Mouse (Mus musculus) liver, adult 2 months (tissue): ENCODE results near the gene Ism2.

Experiments used
- CTCF ChIP-seq: fragments of 200-500 bp; IDR thresholded peaks from 2 replicates; pipeline ENCODE4 v1.5.1; 2011; ENCODE audit warnings: low read depth, low read length, control low read depth
- POLR2A ChIP-seq: fragments of 200-500 bp; IDR thresholded peaks from 2 replicates; pipeline ENCODE4 v1.6.1; 2011; ENCODE audit warnings: low read length, control low read depth; ENCODE audit not compliant: insufficient read depth; ENCODE audit errors: extremely low read depth

DNA sequence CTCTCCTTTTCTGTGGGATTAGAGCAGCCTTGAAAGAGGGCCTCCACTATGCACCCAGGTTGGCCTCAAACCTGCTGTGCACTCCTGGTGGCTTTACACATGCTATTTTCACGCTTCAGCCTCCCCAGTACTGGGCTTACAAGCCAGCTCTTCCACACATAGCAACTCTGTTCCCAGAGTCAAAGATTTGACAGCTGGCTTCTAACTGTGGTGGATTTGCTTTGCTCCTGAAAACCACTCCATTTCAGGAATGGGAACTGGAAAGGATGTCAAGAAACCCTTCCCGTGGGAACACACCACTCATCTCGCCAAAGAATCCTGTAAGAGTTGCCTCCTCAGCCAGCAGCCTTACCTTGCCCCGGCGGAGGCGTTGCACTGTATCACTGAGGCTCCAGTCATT is 45.6 kb downstream of the Ism2 start:
- TF ChIP-seq CTCF (no peak), POLR2A (no peak)
